Mouse (Mus musculus) hindbrain, embryonic 12.5 days (tissue): ENCODE data around the gene Slc4a4. TPM values are rescaled to one million over a fixed set of nuclear protein-coding genes. Genes with fewer than 3 reads are reported as not detected.

ENCODE experiments used
- ATAC-seq: fragments of 200-750 bp; cut with Nextera tagmentation; 2 replicates; pipeline ENCODE4 v1.8.0; 2017; ENCODE audit warnings: moderate TSS enrichment; ENCODE audit not compliant: low FRiP score
- H3K27ac ChIP-seq: fragments of 300-500 bp; sonication (generic); 2 replicates; pipeline ENCODE4 v1.5.1; 2016; ENCODE audit warnings: mild to moderate bottlenecking
- H3K27me3 ChIP-seq: fragments of 300-500 bp; sonication (generic); 2 replicates; pipeline ENCODE4 v1.6.1; 2016; ENCODE audit warnings: mild to moderate bottlenecking
- H3K36me3 ChIP-seq: fragments of 300-500 bp; sonication (generic); 2 replicates; pipeline ENCODE4 v1.6.1; 2016; ENCODE audit warnings: mild to moderate bottlenecking
- H3K4me1 ChIP-seq: fragments of 300-500 bp; sonication (generic); 2 replicates; pipeline ENCODE4 v1.6.1; 2016
- H3K4me2 ChIP-seq: fragments of 300-500 bp; sonication (generic); replicated peaks from 2 replicates; pipeline ENCODE4 v1.6.1; 2016; ENCODE audit warnings: mild to moderate bottlenecking
- H3K4me3 ChIP-seq: fragments of 300-500 bp; sonication (generic); 2 replicates; pipeline ENCODE4 v1.5.1; 2016; ENCODE audit warnings: mild to moderate bottlenecking
- H3K9ac ChIP-seq: fragments of 300-500 bp; sonication (generic); 2 replicates; pipeline ENCODE4 v1.6.1; 2016; ENCODE audit warnings: mild to moderate bottlenecking, moderate library complexity
- H3K9me3 ChIP-seq: fragments of 300-500 bp; sonication (generic); replicated peaks from 2 replicates; pipeline ENCODE4 v1.6.1; 2016; ENCODE audit warnings: mild to moderate bottlenecking
- WGBS: fragments of 180-500 bp; shearing (Covaris S2); methylation state at CpG from one replicate; pipeline ENCODE4 v1.1.7; 2016; 5-methylcytosine and 5-hydroxymethylcytosine counted together
- polyA plus RNA-seq: library from polyadenylated mRNA; unstranded; fragments of >200 nt; fragmentation: Nextera tagmentation; extraction: Ambion mirVana; gene quantifications from 2 replicates; pipeline ENCODE4 v1.2.1, GENCODE M21; 2016

Gene Slc4a4
- polyA plus RNA-seq, 1 experiment from 2014 or later = 3.2 TPM

GRCm38 (mm10) chr5:89171025-89171718 lies 284.6 kb downstream of the Slc4a4 start:
- Histone ChIP-seq H3K9me3 (no peaks in the 10 kb centered on the region), H3K27ac (no peak overlapping the region), H3K27me3 (no peaks in the 10 kb centered on the region), H3K9ac (no peak overlapping the region), H3K4me1 (0 out of 2 replicates have a peak, but pooled peaks cover 3% of the 10 kb centered on the region), H3K4me3 (no peak overlapping the region), H3K36me3 (no peaks in the 10 kb centered on the region), H3K4me2 (no peak overlapping the region)
- 86% methylated on average over 2 of the region's 2 CpGs for WGBS
- ATAC-seq = no peak

- Histone ChIP-seq H3K9me3 (no peaks in the 10 kb centered on the region), H3K4me2 (no peak overlapping the region), H3K9ac (no peak overlapping the region), H3K27ac (no peak overlapping the region), H3K4me1 (no peaks in the 10 kb centered on the region), H3K36me3 (no peaks in the 10 kb centered on the region), H3K27me3 (no peaks in the 10 kb centered on the region), H3K4me3 (no peak overlapping the region)
- WGBS = 45% methylated on average over 3 of the region's 3 CpGs
- no peak for ATAC-seq
These were observed 303.4 kb downstream of the Slc4a4 start for GRCm38 (mm10) chr5:89190063-89190462.

- Histone ChIP-seq H3K27ac (no peak overlapping the region), H3K9ac (no peak overlapping the region), H3K36me3 (no peaks in the 10 kb centered on the region), H3K4me1 (no peaks in the 10 kb centered on the region), H3K9me3 (no peaks in the 10 kb centered on the region), H3K4me2 (no peak overlapping the region), H3K4me3 (no peak overlapping the region), H3K27me3 (no peaks in the 10 kb centered on the region)
- ATAC-seq = no peak
- 97% methylated on average over 3 of the region's 3 CpGs for WGBS
These were observed 308.0 kb downstream of the Slc4a4 start for GRCm38 (mm10) chr5:89194654-89195053.

GRCm38 (mm10) chr5:89198501-89198900 lies 311.9 kb downstream of the Slc4a4 start:
- H3K4me1 ChIP-seq = no peaks in the 10 kb centered on the region
- H3K9me3 ChIP-seq = no peaks in the 10 kb centered on the region
- 82% methylated on average over 2 of the region's 2 CpGs for WGBS
- no peaks in the 10 kb centered on the region for H3K27me3 ChIP-seq
- no peak for ATAC-seq
- no peak overlapping the region for H3K4me2 ChIP-seq
- H3K27ac ChIP-seq = no peak overlapping the region
- no peaks in the 10 kb centered on the region for H3K36me3 ChIP-seq
- H3K9ac ChIP-seq = no peak overlapping the region
- no peak overlapping the region for H3K4me3 ChIP-seq

GRCm38 (mm10) chr5:89209973-89210703 lies 323.5 kb downstream of the Slc4a4 start:
- Histone ChIP-seq H3K27me3 (no peaks in the 10 kb centered on the region), H3K9me3 (no peaks in the 10 kb centered on the region), H3K4me3 (no peak overlapping the region), H3K27ac (no peak overlapping the region), H3K9ac (no peak overlapping the region), H3K4me2 (no peak overlapping the region), H3K36me3 (no peaks in the 10 kb centered on the region), H3K4me1 (no peaks in the 10 kb centered on the region)
- WGBS = 84% methylated on average over 7 of the region's 7 CpGs
- no peak for ATAC-seq

GRCm38 (mm10) chr5:89211057-89211456 lies 324.4 kb downstream of the Slc4a4 start:
- Histone ChIP-seq H3K27me3 (no peaks in the 10 kb centered on the region), H3K4me3 (no peak overlapping the region), H3K4me2 (no peak overlapping the region), H3K9me3 (no peaks in the 10 kb centered on the region), H3K36me3 (no peaks in the 10 kb centered on the region), H3K9ac (no peak overlapping the region), H3K27ac (no peak overlapping the region), H3K4me1 (no peaks in the 10 kb centered on the region)
- WGBS = 64% methylated on average over 1 of the region's 1 CpGs
- no peak for ATAC-seq

- Histone ChIP-seq H3K9me3 (no peaks in the 10 kb centered on the region), H3K36me3 (no peaks in the 10 kb centered on the region), H3K27ac (no peak overlapping the region), H3K27me3 (no peaks in the 10 kb centered on the region), H3K9ac (no peak overlapping the region), H3K4me2 (no peak overlapping the region), H3K4me3 (no peak overlapping the region), H3K4me1 (no peaks in the 10 kb centered on the region)
- WGBS = 68% methylated on average over 8 of the region's 8 CpGs
- ATAC-seq = no peak
These were observed 331.6 kb downstream of the Slc4a4 start for GRCm38 (mm10) chr5:89218222-89218621.

- no peak overlapping the region for H3K4me3 ChIP-seq
- no peaks in the 10 kb centered on the region for H3K9me3 ChIP-seq
- H3K4me2 ChIP-seq = no peak overlapping the region
- no peak overlapping the region for H3K27ac ChIP-seq
- ATAC-seq = no peak
- no peak overlapping the region for H3K9ac ChIP-seq
- no peaks in the 10 kb centered on the region for H3K4me1 ChIP-seq
- no peaks in the 10 kb centered on the region for H3K36me3 ChIP-seq
- H3K27me3 ChIP-seq = no peaks in the 10 kb centered on the region
- WGBS = 65% methylated on average over 6 of the region's 6 CpGs
These were observed 332.1 kb downstream of the Slc4a4 start for GRCm38 (mm10) chr5:89218709-89219108.

GRCm38 (mm10) chr5:89221658-89222057 lies 335.0 kb downstream of the Slc4a4 start:
- Histone ChIP-seq H3K36me3 (no peaks in the 10 kb centered on the region), H3K4me1 (no peaks in the 10 kb centered on the region), H3K4me2 (no peak overlapping the region), H3K27ac (no peak overlapping the region), H3K9me3 (no peaks in the 10 kb centered on the region), H3K4me3 (no peak overlapping the region), H3K27me3 (no peaks in the 10 kb centered on the region), H3K9ac (no peak overlapping the region)
- no peak for ATAC-seq
- 50% methylated on average over 1 of the region's 1 CpGs for WGBS

- no peaks in the 10 kb centered on the region for H3K9me3 ChIP-seq
- H3K4me3 ChIP-seq = no peak overlapping the region
- H3K27me3 ChIP-seq = no peaks in the 10 kb centered on the region
- no peaks in the 10 kb centered on the region for H3K36me3 ChIP-seq
- H3K9ac ChIP-seq = no peak overlapping the region
- no peaks in the 10 kb centered on the region for H3K4me1 ChIP-seq
- WGBS = 60% methylated on average over 10 of the region's 10 CpGs
- H3K27ac ChIP-seq = no peak overlapping the region
- 0 out of 2 replicates have a peak, but pooled peaks have one; percentile 32 for ATAC-seq
- H3K4me2 ChIP-seq = no peak overlapping the region
These were observed 336.6 kb downstream of the Slc4a4 start for GRCm38 (mm10) chr5:89223061-89223740.

- ATAC-seq = no peak
- WGBS = 75% methylated on average over 9 of the region's 9 CpGs
- Histone ChIP-seq H3K4me1 (no peaks in the 10 kb centered on the region), H3K9me3 (no peaks in the 10 kb centered on the region), H3K36me3 (no peaks in the 10 kb centered on the region), H3K9ac (no peak overlapping the region), H3K27ac (no peak overlapping the region), H3K4me3 (no peak overlapping the region), H3K4me2 (no peak overlapping the region), H3K27me3 (no peaks in the 10 kb centered on the region)
These were observed 337.2 kb downstream of the Slc4a4 start for GRCm38 (mm10) chr5:89223744-89224368.

- Histone ChIP-seq H3K4me2 (no peak overlapping the region), H3K27me3 (no peaks in the 10 kb centered on the region), H3K9ac (no peak overlapping the region), H3K9me3 (no peaks in the 10 kb centered on the region), H3K36me3 (no peaks in the 10 kb centered on the region), H3K4me3 (no peak overlapping the region), H3K4me1 (no peaks in the 10 kb centered on the region), H3K27ac (no peak overlapping the region)
- 88% methylated on average over 2 of the region's 2 CpGs for WGBS
- no peak for ATAC-seq
These were observed 341.3 kb downstream of the Slc4a4 start for GRCm38 (mm10) chr5:89227948-89228347.
